Mouse (Mus musculus): ENCODE measurements around the gene Fggy.

GRCm38 (mm10) chr4:95881751-95882350 lies 324.5 kb downstream of the Fggy start:
- no peak for TF ChIP-seq CTCF (IDR thresholded peaks at IDR 0.05; ENCODE audit: low read depth)
- no peak for TF ChIP-seq EP300 (IDR thresholded peaks at IDR 0.05; ENCODE audit: low read depth)
